Mouse (Mus musculus) embryonic stem cell, embryonic (primary cell): ENCODE measurements at regions not wholly inside any gene's neighbourhood (a gene's known extent, or its start where the extent isn't known, plus 50 kb on each side); places are given as distances from the start of the nearest gene placed in this dataset.

ENCODE experiments used
- CTCF ChIA-PET, 4 experiments: fragments of 300-600 bp in 2 of 4; fragments of 350-600 bp in 2 of 4; sonication (Branson Sonifier 250); formaldehyde crosslinking; loops; one replicate each; lab custom pipeline; 2022; ENCODE audit warnings: inconsistent platforms in 2 of 4; lab: Charles Lee
- POLR2A ChIA-PET, 4 experiments: fragments of 300-600 bp in 2 of 4; fragments of 350-600 bp in 2 of 4; sonication (Branson Sonifier 250); formaldehyde crosslinking; loops; one replicate each; lab custom pipeline; 2022; ENCODE audit warnings: antibody characterized with exemption in 4 of 4, inconsistent platforms in 1 of 4; lab: Charles Lee

GRCm38 (mm10) chr10:57434990-57435389 is 51.2 kb upstream of the Hsf2 start:
- ChIA-PET POLR2A (no interaction called here), CTCF (interaction anchor here in 1 of 4 experiments (0.9 kb wide), 1 partner anchor 407 kb away, joined by 3 read pairs; no protein-coding TSS in a partner anchor)
